Mouse (Mus musculus): ENCODE results near the gene Jrkl. TPM values are rescaled to one million over a fixed set of nuclear protein-coding genes. Genes with fewer than 3 reads are reported as not detected.
A peak's percentile ranks its signal among the peaks of the same experiment; 100 is the strongest.

The Jrkl gene
- 11.1 and 13.2 TPM in 2 replicates for polyA plus RNA-seq (2011; ENCODE audit: insufficient read length, low read depth, missing spikeins)

- TF ChIP-seq POLR2A (IDR thresholded peaks at IDR 0.05; ENCODE audit: low read depth, low read length) (no peak), CTCF (IDR thresholded peaks at IDR 0.05; ENCODE audit: borderline replicate concordance, insufficient read depth, low read length) (no peak)
- Histone ChIP-seq H3K4me1 (ENCODE audit: control insufficient read depth, insufficient read depth, low read length) (peaks cover 5% of the 10 kb centered on the region; the same call in 1 of the 2 replicates), H3K27ac (ENCODE audit: insufficient read depth, low read length) (peak within 1 kb of the TSS; percentile 11; the same call in 1 of the 2 replicates), H3K4me3 (ENCODE audit: insufficient read depth, low read length) (peak within 1 kb of the TSS; percentile 69)
These were observed at the start of gene Jrkl for GRCm38 (mm10) chr9:13245481-13245880. TSS of gene Jrkl (minus strand) at chr9:13245829.

- no peak overlapping the region for H3K4me3 ChIP-seq (ENCODE audit: insufficient read depth, low read length)
- TF ChIP-seq CTCF (IDR thresholded peaks at IDR 0.05; ENCODE audit: borderline replicate concordance, insufficient read depth, low read length): no peak
These were observed 41.9 kb upstream of the Jrkl start for GRCm38 (mm10) chr9:13287482-13287881.

GRCm38 (mm10) chr9:13273219-13273618 lies 27.6 kb upstream of the Jrkl start:
- TF ChIP-seq POLR2A (IDR thresholded peaks at IDR 0.05; ENCODE audit: low read depth, low read length) (no peak), CTCF (IDR thresholded peaks at IDR 0.05; ENCODE audit: borderline replicate concordance, insufficient read depth, low read length) (no peak)
- Histone ChIP-seq H3K4me3 (ENCODE audit: insufficient read depth, low read length) (no peak overlapping the region), H3K27ac (ENCODE audit: insufficient read depth, low read length) (no peak overlapping the region), H3K4me1 (ENCODE audit: control insufficient read depth, insufficient read depth, low read length) (no peaks in the 10 kb centered on the region)

More at GRCm38 (mm10) chr9:13287482-13287881, 41.9 kb upstream of the Jrkl start:
- no peaks in the 10 kb centered on the region for H3K4me1 ChIP-seq (ENCODE audit: control insufficient read depth, insufficient read depth, low read length)
- peak overlapping the region; percentile 78 for H3K27ac ChIP-seq (ENCODE audit: insufficient read depth, low read length)

GRCm38 (mm10) chr9:13260980-13261379 lies 15.4 kb upstream of the Jrkl start:
- no peaks in the 10 kb centered on the region for H3K4me1 ChIP-seq (ENCODE audit: control insufficient read depth, insufficient read depth, low read length)
- no peak overlapping the region for H3K4me3 ChIP-seq (ENCODE audit: insufficient read depth, low read length)
- H3K27ac ChIP-seq (ENCODE audit: insufficient read depth, low read length): no peak overlapping the region
- no peak for TF ChIP-seq CTCF (IDR thresholded peaks at IDR 0.05; ENCODE audit: borderline replicate concordance, insufficient read depth, low read length)
- TF ChIP-seq POLR2A (IDR thresholded peaks at IDR 0.05; ENCODE audit: low read depth, low read length): no peak

- Histone ChIP-seq H3K4me1 (ENCODE audit: control insufficient read depth, insufficient read depth, low read length) (no peaks in the 10 kb centered on the region), H3K27ac (ENCODE audit: insufficient read depth, low read length) (no peak overlapping the region), H3K4me3 (ENCODE audit: insufficient read depth, low read length) (no peak overlapping the region)
- TF ChIP-seq POLR2A (IDR thresholded peaks at IDR 0.05; ENCODE audit: low read depth, low read length): no peak
- TF ChIP-seq CTCF (IDR thresholded peaks at IDR 0.05; ENCODE audit: borderline replicate concordance, insufficient read depth, low read length): no peak
These were observed 12.5 kb upstream of the Jrkl start for GRCm38 (mm10) chr9:13258173-13258572.

GRCm38 (mm10) chr9:13256726-13257125 lies 11.1 kb upstream of the Jrkl start:
- Histone ChIP-seq H3K4me3 (ENCODE audit: insufficient read depth, low read length) (no peak overlapping the region), H3K27ac (ENCODE audit: insufficient read depth, low read length) (no peak overlapping the region), H3K4me1 (ENCODE audit: control insufficient read depth, insufficient read depth, low read length) (no peaks in the 10 kb centered on the region)
- TF ChIP-seq POLR2A (IDR thresholded peaks at IDR 0.05; ENCODE audit: low read depth, low read length): no peak
- no peak for TF ChIP-seq CTCF (IDR thresholded peaks at IDR 0.05; ENCODE audit: borderline replicate concordance, insufficient read depth, low read length)

- Histone ChIP-seq H3K4me1 (ENCODE audit: control insufficient read depth, insufficient read depth, low read length) (no peaks in the 10 kb centered on the region), H3K27ac (ENCODE audit: insufficient read depth, low read length) (no peak overlapping the region), H3K4me3 (ENCODE audit: insufficient read depth, low read length) (no peak overlapping the region)
- TF ChIP-seq POLR2A (IDR thresholded peaks at IDR 0.05; ENCODE audit: low read depth, low read length): no peak
- no peak for TF ChIP-seq CTCF (IDR thresholded peaks at IDR 0.05; ENCODE audit: borderline replicate concordance, insufficient read depth, low read length)
These were observed 5.6 kb upstream of the Jrkl start for GRCm38 (mm10) chr9:13251251-13251650.

GRCm38 (mm10) chr9:13248104-13248503 lies 2.5 kb upstream of the Jrkl start:
- no peak for TF ChIP-seq CTCF (IDR thresholded peaks at IDR 0.05; ENCODE audit: borderline replicate concordance, insufficient read depth, low read length)
- no peak for TF ChIP-seq POLR2A (IDR thresholded peaks at IDR 0.05; ENCODE audit: low read depth, low read length)
- no peak overlapping the region for H3K4me3 ChIP-seq (ENCODE audit: insufficient read depth, low read length)
- H3K4me1 ChIP-seq (ENCODE audit: control insufficient read depth, insufficient read depth, low read length): peaks cover 5% of the 10 kb centered on the region; the same call in 1 of the 2 replicates
- no peak overlapping the region for H3K27ac ChIP-seq (ENCODE audit: insufficient read depth, low read length)

- TF ChIP-seq CTCF (IDR thresholded peaks at IDR 0.05; ENCODE audit: borderline replicate concordance, insufficient read depth, low read length): no peak
- TF ChIP-seq POLR2A (IDR thresholded peaks at IDR 0.05; ENCODE audit: low read depth, low read length): peak; percentile 62
- Histone ChIP-seq H3K27ac (ENCODE audit: insufficient read depth, low read length) (peak within 1 kb of the TSS; percentile 11), H3K4me1 (ENCODE audit: control insufficient read depth, insufficient read depth, low read length) (peaks cover 5% of the 10 kb centered on the region; the same call in 1 of the 2 replicates), H3K4me3 (ENCODE audit: insufficient read depth, low read length) (peak within 1 kb of the TSS; percentile 69)
These were observed 1.4 kb upstream of the Jrkl start, which contains the start of gene Ccdc82 for GRCm38 (mm10) chr9:13246815-13247638. TSS of gene Ccdc82 (plus strand) at chr9:13246955.

- TF ChIP-seq CTCF (IDR thresholded peaks at IDR 0.05; ENCODE audit: borderline replicate concordance, insufficient read depth, low read length) (no peak), POLR2A (IDR thresholded peaks at IDR 0.05; ENCODE audit: low read depth, low read length) (no peak)
- H3K4me3 ChIP-seq (ENCODE audit: insufficient read depth, low read length): no peak overlapping the region
- H3K4me1 ChIP-seq (ENCODE audit: control insufficient read depth, insufficient read depth, low read length): peaks cover 5% of the 10 kb centered on the region; the same call in 1 of the 2 replicates
- no peak overlapping the region for H3K27ac ChIP-seq (ENCODE audit: insufficient read depth, low read length)
These were observed 3.3 kb downstream of the Jrkl start for GRCm38 (mm10) chr9:13242321-13242720.

All from embryonic fibroblast, embryonic 13.5 days (primary cell).